Mouse (Mus musculus) ES-Bruce4 (cell line): ENCODE measurements at regions not wholly inside any gene's neighbourhood (a gene's known extent, or its start where the extent isn't known, plus 50 kb on each side); places are given as distances from the start of the nearest gene placed in this dataset.

Source experiments
- CTCF ChIP-seq: IDR thresholded peaks from one replicate; pipeline ENCODE4 v1.8.1; 2011; ENCODE audit warnings: low read depth, low read length
- EP300 ChIP-seq: IDR thresholded peaks from 2 replicates; pipeline ENCODE4 v1.6.1; 2011; ENCODE audit warnings: low read depth, low read length; ENCODE audit not compliant: insufficient read depth
- POLR2A ChIP-seq: IDR thresholded peaks from one replicate; pipeline ENCODE4 v1.8.1; 2011; ENCODE audit warnings: low read length; ENCODE audit not compliant: insufficient read depth

- TF ChIP-seq POLR2A (no peak), CTCF (no peak), EP300 (no peak)
These were observed 107.1 kb downstream of the Chic2 start for GRCm38 (mm10) chr5:74937416-74937940.
